Mouse (Mus musculus) erythroblast, embryonic 14.5 days (primary cell): ENCODE measurements around the gene Slc4a1.

Source experiments
- GATA1 ChIP-seq: IDR thresholded peaks from 2 replicates; pipeline ENCODE4 v1.6.1; 2012; ENCODE audit warnings: low read length, inconsistent platforms, mixed read lengths
- TAL1 ChIP-seq: IDR thresholded peaks from 3 replicates; pipeline ENCODE4 v1.6.1; 2012; ENCODE audit warnings: low read length, inconsistent platforms, mixed read lengths

DNA sequence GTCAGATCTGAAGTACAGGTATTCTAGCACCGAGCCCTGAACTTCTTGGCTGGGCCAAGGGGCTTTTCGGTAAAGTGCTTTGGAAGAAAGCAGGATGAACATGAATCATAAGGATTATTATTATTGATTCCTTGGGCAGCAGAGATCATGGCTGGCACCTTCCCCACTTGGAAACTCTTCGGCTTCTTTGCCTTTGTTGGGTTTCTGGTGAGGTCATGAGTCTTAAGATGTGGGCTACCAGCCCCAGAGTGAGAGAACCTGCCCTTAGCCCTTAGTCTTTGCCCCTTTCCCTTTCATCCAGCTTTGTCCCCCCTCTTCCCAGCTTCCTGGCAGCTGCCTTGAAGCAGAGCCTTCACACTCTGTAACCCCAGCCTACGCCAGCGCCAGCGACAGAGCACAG is 44.1 kb downstream of the Slc4a1 start:
- no peak for TF ChIP-seq GATA1
- TF ChIP-seq TAL1, result no peak
